Mouse (Mus musculus): ENCODE data around the gene 1110008L16Rik.
A peak's percentile ranks its signal among the peaks of the same experiment; 100 is the strongest.
"Not testable (repeated sequence)": the region's sequence is repeated elsewhere in the genome, so short reads cannot be mapped to it uniquely, and the experiment has no call there.

The 1110008L16Rik gene

GRCm38 (mm10) chr12:55389132-55390081 is 90.0 kb downstream of the 1110008L16Rik start:
- TF ChIP-seq NANOG (IDR thresholded peaks at IDR 0.05; ENCODE audit: borderline replicate concordance, low read length) = no peak
- H3K27me3 ChIP-seq (ENCODE audit: insufficient read depth, low read length) = no peaks in the 10 kb centered on the region; the same call in 1 of the 2 replicates
- H3K9me3 ChIP-seq (ENCODE audit: low read length) = no peaks in the 10 kb centered on the region
- no peaks in the 10 kb centered on the region for H3K36me3 ChIP-seq (ENCODE audit: insufficient read depth, low read length)
- H3K4me3 ChIP-seq (replicated peaks; ENCODE audit: low read length) = peak overlapping the region; percentile 27; the same call in 1 of the 2 replicates
- peaks cover 70% of the 10 kb centered on the region for H3K4me1 ChIP-seq (replicated peaks; ENCODE audit: low read depth, low read length)

- Histone ChIP-seq H3K4me3 (replicated peaks; ENCODE audit: low read length) (no peak overlapping the region), H3K9me3 (ENCODE audit: low read length) (no peaks in the 10 kb centered on the region), H3K36me3 (ENCODE audit: insufficient read depth, low read length) (no peaks in the 10 kb centered on the region), H3K4me1 (replicated peaks; ENCODE audit: low read depth, low read length) (peaks cover 55% of the 10 kb centered on the region), H3K27me3 (ENCODE audit: insufficient read depth, low read length) (no peaks in the 10 kb centered on the region; the same call in 1 of the 2 replicates)
- TF ChIP-seq CTCF (conservative IDR thresholded peaks at IDR 0.05; ENCODE audit: low read length) (no peak), NANOG (IDR thresholded peaks at IDR 0.05; ENCODE audit: borderline replicate concordance, low read length) (no peak), POU5F1 (IDR thresholded peaks at IDR 0.05; ENCODE audit: borderline replicate concordance, low read length) (no peak)
Measured at GRCm38 (mm10) chr12:55392120-55392519, 92.7 kb downstream of the 1110008L16Rik start.

GRCm38 (mm10) chr12:55392733-55393577 is 93.6 kb downstream of the 1110008L16Rik start:
- Histone ChIP-seq H3K36me3 (ENCODE audit: insufficient read depth, low read length) (no peaks in the 10 kb centered on the region), H3K9me3 (ENCODE audit: low read length) (no peaks in the 10 kb centered on the region), H3K27me3 (ENCODE audit: insufficient read depth, low read length) (no peaks in the 10 kb centered on the region; the same call in 1 of the 2 replicates), H3K4me3 (replicated peaks; ENCODE audit: low read length) (no peak overlapping the region), H3K4me1 (replicated peaks; ENCODE audit: low read depth, low read length) (peaks cover 55% of the 10 kb centered on the region)
- TF ChIP-seq POU5F1 (IDR thresholded peaks at IDR 0.05; ENCODE audit: borderline replicate concordance, low read length) (no peak), CTCF (conservative IDR thresholded peaks at IDR 0.05; ENCODE audit: low read length) (no peak), NANOG (IDR thresholded peaks at IDR 0.05; ENCODE audit: borderline replicate concordance, low read length) (no peak)

GRCm38 (mm10) chr12:55395601-55396000 is 96.2 kb downstream of the 1110008L16Rik start:
- H3K9me3 ChIP-seq (ENCODE audit: low read length); H3K36me3 ChIP-seq (ENCODE audit: insufficient read depth, low read length); H3K27me3 ChIP-seq (ENCODE audit: insufficient read depth, low read length): not testable (repeated sequence)
- Histone ChIP-seq H3K4me1 (replicated peaks; ENCODE audit: low read depth, low read length) (peaks cover 46% of the 10 kb centered on the region), H3K4me3 (replicated peaks; ENCODE audit: low read length) (peak overlapping the region; percentile 69)

- Histone ChIP-seq H3K4me3 (replicated peaks; ENCODE audit: low read length) (no peak overlapping the region), H3K27me3 (ENCODE audit: insufficient read depth, low read length) (no peaks in the 10 kb centered on the region), H3K36me3 (ENCODE audit: insufficient read depth, low read length) (peaks cover 12% of the 10 kb centered on the region; the same call in 1 of the 2 replicates), H3K9me3 (ENCODE audit: low read length) (no peaks in the 10 kb centered on the region), H3K4me1 (replicated peaks; ENCODE audit: low read depth, low read length) (peaks cover 44% of the 10 kb centered on the region)
- TF ChIP-seq POU5F1 (IDR thresholded peaks at IDR 0.05; ENCODE audit: borderline replicate concordance, low read length) (no peak), NANOG (IDR thresholded peaks at IDR 0.05; ENCODE audit: borderline replicate concordance, low read length) (no peak), CTCF (conservative IDR thresholded peaks at IDR 0.05; ENCODE audit: low read length) (no peak)
Measured at GRCm38 (mm10) chr12:55396536-55396935, 97.2 kb downstream of the 1110008L16Rik start.

- Histone ChIP-seq H3K4me1 (replicated peaks; ENCODE audit: low read depth, low read length) (peaks cover 51% of the 10 kb centered on the region), H3K9me3 (ENCODE audit: low read length) (no peaks in the 10 kb centered on the region), H3K27me3 (ENCODE audit: insufficient read depth, low read length) (no peaks in the 10 kb centered on the region), H3K36me3 (ENCODE audit: insufficient read depth, low read length) (peaks cover 17% of the 10 kb centered on the region; the same call in 1 of the 2 replicates), H3K4me3 (replicated peaks; ENCODE audit: low read length) (peak overlapping the region; percentile 97)
- TF ChIP-seq POU5F1 (IDR thresholded peaks at IDR 0.05; ENCODE audit: borderline replicate concordance, low read length) (no peak), NANOG (IDR thresholded peaks at IDR 0.05; ENCODE audit: borderline replicate concordance, low read length) (no peak), CTCF (conservative IDR thresholded peaks at IDR 0.05; ENCODE audit: low read length) (no peak)
Measured at GRCm38 (mm10) chr12:55397544-55398239, 98.3 kb downstream of the 1110008L16Rik start.

- no peaks in the 10 kb centered on the region for H3K27me3 ChIP-seq (ENCODE audit: insufficient read depth, low read length)
- H3K36me3 ChIP-seq (ENCODE audit: insufficient read depth, low read length) = peaks cover 20% of the 10 kb centered on the region
- H3K9me3 ChIP-seq (ENCODE audit: low read length) = no peaks in the 10 kb centered on the region
- peak overlapping the region; percentile 97 for H3K4me3 ChIP-seq (replicated peaks; ENCODE audit: low read length)
- H3K4me1 ChIP-seq (replicated peaks; ENCODE audit: low read depth, low read length) = peaks cover 59% of the 10 kb centered on the region
- TF ChIP-seq CTCF (conservative IDR thresholded peaks at IDR 0.05; ENCODE audit: low read length) (no peak), NANOG (IDR thresholded peaks at IDR 0.05; ENCODE audit: borderline replicate concordance, low read length) (no peak)
Measured at GRCm38 (mm10) chr12:55398240-55399127, 99.1 kb downstream of the 1110008L16Rik start.
